Mouse (Mus musculus) limb, embryonic 13.5 days (tissue): Measurements from ENCODE around the gene Zc2hc1b. TPM values are rescaled to one million over a fixed set of nuclear protein-coding genes. Genes with fewer than 3 reads are reported as not detected.

Source experiments
- ATAC-seq: fragments of 200-750 bp; cut with Nextera tagmentation; 2 replicates; pipeline ENCODE4 v1.8.0; 2017; ENCODE audit warnings: low read depth, moderate number of reproducible peaks, moderate TSS enrichment; ENCODE audit not compliant: low FRiP score
- H3K27ac ChIP-seq: fragments of 300-500 bp; sonication (generic); 2 replicates; pipeline ENCODE4 v1.5.1; 2015; ENCODE audit warnings: inconsistent platforms, mild to moderate bottlenecking, moderate library complexity
- H3K27me3 ChIP-seq: fragments of 300-500 bp; sonication (generic); 2 replicates; pipeline ENCODE4 v1.6.1; 2015; ENCODE audit warnings: mild to moderate bottlenecking, inconsistent platforms
- H3K36me3 ChIP-seq: fragments of 300-500 bp; sonication (generic); 2 replicates; pipeline ENCODE4 v1.6.1; 2015; ENCODE audit warnings: inconsistent platforms, mild to moderate bottlenecking, moderate library complexity
- H3K4me1 ChIP-seq: fragments of 300-500 bp; sonication (generic); 2 replicates; pipeline ENCODE4 v1.6.1; 2015; ENCODE audit warnings: inconsistent platforms
- H3K4me2 ChIP-seq: fragments of 300-500 bp; sonication (generic); replicated peaks from 2 replicates; pipeline ENCODE4 v1.6.1; 2015; ENCODE audit warnings: inconsistent platforms, mild to moderate bottlenecking, moderate library complexity
- H3K4me3 ChIP-seq: fragments of 300-500 bp; sonication (generic); 2 replicates; pipeline ENCODE4 v1.5.1; 2015; ENCODE audit warnings: moderate library complexity, mild to moderate bottlenecking, inconsistent platforms
- H3K9ac ChIP-seq: fragments of 300-500 bp; sonication (generic); 2 replicates; pipeline ENCODE4 v1.6.1; 2015; ENCODE audit warnings: mild to moderate bottlenecking, inconsistent platforms
- H3K9me3 ChIP-seq: fragments of 300-500 bp; sonication (generic); 2 replicates; pipeline ENCODE4 v1.6.1; 2016; ENCODE audit warnings: inconsistent platforms
- WGBS: fragments of 180-500 bp; shearing (Covaris S2); methylation state at CpG from one replicate; pipeline ENCODE4 v1.1.7; 2015; 5-methylcytosine and 5-hydroxymethylcytosine counted together
- polyA plus RNA-seq: library from polyadenylated mRNA; unstranded; fragments of >200 nt; fragmentation: Nextera tagmentation; extraction: Ambion mirVana; gene quantifications from 2 replicates; pipeline ENCODE4 v1.2.1, GENCODE M21; 2015

The Zc2hc1b gene
- polyA plus RNA-seq, 1 experiment from 2014 or later = not detected

DNA sequence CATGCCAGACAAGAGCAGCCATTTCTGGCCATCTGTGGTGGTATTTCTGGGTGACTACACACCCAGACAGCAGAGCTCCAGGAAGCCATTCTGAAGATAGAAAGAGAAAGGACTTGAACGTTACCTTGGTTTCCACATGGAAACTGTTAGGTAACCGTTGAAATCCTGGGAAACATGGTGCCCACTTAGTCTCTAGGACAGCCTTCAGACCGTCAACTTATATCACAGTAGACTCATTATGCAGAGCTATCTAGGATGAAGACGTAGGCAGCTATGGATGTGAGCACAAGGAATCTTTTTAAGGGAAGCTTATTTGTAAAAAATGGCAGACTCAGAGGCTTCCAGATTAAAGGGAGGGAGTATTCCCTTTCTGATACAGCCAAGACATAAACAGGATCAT, 44.0 kb downstream of the Zc2hc1b start:
- WGBS = 92% methylated on average over 4 of the region's 4 CpGs

DNA sequence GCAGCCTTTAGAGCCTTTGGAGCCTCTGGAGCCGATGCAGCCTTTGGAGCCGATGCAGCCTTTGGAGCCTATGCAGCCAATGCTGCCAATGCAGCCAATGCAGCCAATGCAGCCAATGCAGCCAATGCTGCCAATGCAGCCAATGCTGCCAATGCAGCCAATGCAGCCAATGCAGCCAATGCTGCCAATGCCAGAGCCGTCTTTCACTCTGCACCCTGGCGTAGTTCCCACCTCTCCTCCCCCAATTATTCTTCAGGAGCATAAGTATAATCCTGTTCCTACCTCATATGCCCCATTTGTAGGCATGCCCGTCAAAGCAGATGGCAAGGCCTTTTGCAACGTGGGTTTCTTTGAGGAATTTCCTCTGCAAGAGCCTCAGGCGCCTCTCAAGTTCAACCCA, 49.9 kb downstream of the Zc2hc1b start:
- Histone ChIP-seq H3K36me3 (peaks cover 42% of the 10 kb centered on the region), H3K27ac (no peak overlapping the region), H3K9ac (no peak overlapping the region), H3K9me3 (no peaks in the 10 kb centered on the region), H3K4me2 (no peak overlapping the region), H3K27me3 (no peaks in the 10 kb centered on the region), H3K4me1 (no peaks in the 10 kb centered on the region), H3K4me3 (no peak overlapping the region)
- no peak for ATAC-seq
- 89% methylated on average over 7 of the region's 7 CpGs for WGBS

More for the DNA sequence above, 44.0 kb downstream of the Zc2hc1b start:
- H3K9me3 ChIP-seq = no peaks in the 10 kb centered on the region
- H3K4me1 ChIP-seq = no peaks in the 10 kb centered on the region
- no peak overlapping the region for H3K4me3 ChIP-seq
- no peak overlapping the region for H3K4me2 ChIP-seq
- no peak overlapping the region for H3K27ac ChIP-seq
- no peak overlapping the region for H3K9ac ChIP-seq
- peaks cover 2% of the 10 kb centered on the region for H3K36me3 ChIP-seq
- H3K27me3 ChIP-seq = no peaks in the 10 kb centered on the region
- ATAC-seq = no peak

DNA sequence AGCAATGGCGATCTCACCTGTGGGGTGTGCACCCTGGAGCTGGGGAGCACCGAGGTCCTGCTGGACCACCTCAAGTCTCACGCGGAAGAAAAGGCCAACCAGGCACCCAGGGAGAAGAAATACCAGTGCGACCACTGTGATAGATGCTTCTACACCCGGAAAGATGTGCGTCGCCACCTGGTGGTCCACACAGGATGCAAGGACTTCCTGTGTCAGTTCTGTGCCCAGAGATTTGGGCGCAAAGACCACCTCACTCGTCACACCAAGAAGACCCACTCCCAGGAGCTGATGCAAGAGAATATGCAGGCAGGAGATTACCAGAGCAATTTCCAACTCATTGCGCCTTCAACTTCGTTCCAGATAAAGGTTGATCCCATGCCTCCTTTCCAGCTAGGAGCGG, 50.5 kb downstream of the Zc2hc1b start:
- H3K27me3 ChIP-seq = no peaks in the 10 kb centered on the region
- H3K4me2 ChIP-seq = no peak overlapping the region
- H3K9ac ChIP-seq = no peak overlapping the region
- H3K9me3 ChIP-seq = no peaks in the 10 kb centered on the region
- peaks cover 42% of the 10 kb centered on the region for H3K36me3 ChIP-seq
- no peaks in the 10 kb centered on the region for H3K4me1 ChIP-seq
- H3K27ac ChIP-seq = no peak overlapping the region
- ATAC-seq = no peak
- H3K4me3 ChIP-seq = no peak overlapping the region
- WGBS = 83% methylated on average over 13 of the region's 13 CpGs

DNA sequence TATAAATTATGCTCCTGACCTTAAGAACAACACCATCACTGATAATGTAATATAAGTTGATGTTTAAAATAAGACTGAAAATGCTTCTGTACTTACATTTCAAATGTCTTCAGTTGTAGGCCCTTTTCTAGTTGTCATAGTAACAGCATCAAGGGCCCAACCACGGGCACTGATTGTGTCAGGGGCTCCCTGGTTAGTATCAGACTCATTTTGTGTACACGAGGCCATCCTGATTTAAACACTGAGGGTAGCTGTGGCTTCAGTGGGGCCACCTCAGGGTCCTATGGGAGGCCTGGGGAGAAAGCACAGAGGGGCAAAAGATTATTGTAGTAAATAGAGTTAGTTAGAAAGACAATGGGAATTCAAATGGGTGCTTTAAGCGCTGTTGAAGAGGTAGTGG, 52.0 kb downstream of the Zc2hc1b start:
- Histone ChIP-seq H3K9me3 (no peaks in the 10 kb centered on the region), H3K9ac (no peak overlapping the region), H3K27me3 (no peaks in the 10 kb centered on the region), H3K27ac (no peak overlapping the region), H3K36me3 (peaks cover 42% of the 10 kb centered on the region), H3K4me3 (no peak overlapping the region), H3K4me2 (no peak overlapping the region), H3K4me1 (no peaks in the 10 kb centered on the region)
- WGBS = 72% methylated on average over 3 of the region's 3 CpGs
- no peak for ATAC-seq

DNA sequence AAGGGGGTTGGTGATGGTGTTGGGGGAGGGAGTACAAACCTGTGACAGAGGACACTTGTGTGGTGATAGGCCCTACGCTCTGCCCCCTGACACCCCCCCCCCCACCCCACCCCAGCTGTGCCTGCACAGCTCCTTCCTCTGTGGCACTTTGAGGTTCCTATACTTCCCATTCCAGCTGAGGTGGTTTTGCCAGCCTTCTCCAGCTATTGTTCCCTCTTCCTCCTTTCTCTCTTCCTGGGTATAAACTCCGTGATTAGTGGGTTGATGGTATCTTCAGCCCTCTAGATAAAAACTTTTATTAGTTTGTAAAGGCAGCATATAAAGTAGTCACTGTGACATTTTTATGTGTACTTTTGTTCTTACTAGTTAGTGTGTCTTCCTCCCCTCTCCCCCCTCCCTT, 58.5 kb downstream of the Zc2hc1b start:
- Histone ChIP-seq H3K9ac (no peak overlapping the region), H3K27me3 (no peaks in the 10 kb centered on the region), H3K27ac (no peak overlapping the region), H3K4me1 (peaks cover 6% of the 10 kb centered on the region), H3K9me3 (no peaks in the 10 kb centered on the region), H3K36me3 (peaks cover 19% of the 10 kb centered on the region), H3K4me3 (no peak overlapping the region), H3K4me2 (no peak overlapping the region)
- 0 out of 2 replicates have a peak, but pooled peaks have one; percentile 33 for ATAC-seq
- WGBS = 51% methylated on average over 2 of the region's 2 CpGs

DNA sequence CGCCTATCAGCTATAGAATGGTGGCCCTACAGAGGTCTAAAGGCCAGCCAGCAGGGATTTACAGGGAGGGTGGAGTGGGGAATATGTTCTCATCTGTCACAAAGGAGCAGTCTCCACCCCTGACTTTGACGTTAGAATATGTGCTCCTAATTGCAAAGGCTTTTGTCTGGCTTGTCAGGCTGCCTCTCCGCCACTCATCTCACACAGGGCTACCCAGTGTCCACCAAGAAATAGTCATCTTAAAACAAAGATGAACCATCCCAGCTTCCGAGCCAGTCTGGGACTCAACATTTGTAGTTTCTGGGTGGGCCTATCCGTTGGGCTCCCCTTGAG, 59.1 kb downstream of the Zc2hc1b start:
- Histone ChIP-seq H3K36me3 (peaks cover 19% of the 10 kb centered on the region), H3K4me2 (no peak overlapping the region), H3K27ac (no peak overlapping the region; the same call in 1 of the 2 replicates), H3K9ac (no peak overlapping the region), H3K4me3 (no peak overlapping the region), H3K27me3 (no peaks in the 10 kb centered on the region), H3K9me3 (no peaks in the 10 kb centered on the region), H3K4me1 (peaks cover 6% of the 10 kb centered on the region)
- no peak for ATAC-seq
- WGBS = 69% methylated on average over 5 of the region's 5 CpGs

DNA sequence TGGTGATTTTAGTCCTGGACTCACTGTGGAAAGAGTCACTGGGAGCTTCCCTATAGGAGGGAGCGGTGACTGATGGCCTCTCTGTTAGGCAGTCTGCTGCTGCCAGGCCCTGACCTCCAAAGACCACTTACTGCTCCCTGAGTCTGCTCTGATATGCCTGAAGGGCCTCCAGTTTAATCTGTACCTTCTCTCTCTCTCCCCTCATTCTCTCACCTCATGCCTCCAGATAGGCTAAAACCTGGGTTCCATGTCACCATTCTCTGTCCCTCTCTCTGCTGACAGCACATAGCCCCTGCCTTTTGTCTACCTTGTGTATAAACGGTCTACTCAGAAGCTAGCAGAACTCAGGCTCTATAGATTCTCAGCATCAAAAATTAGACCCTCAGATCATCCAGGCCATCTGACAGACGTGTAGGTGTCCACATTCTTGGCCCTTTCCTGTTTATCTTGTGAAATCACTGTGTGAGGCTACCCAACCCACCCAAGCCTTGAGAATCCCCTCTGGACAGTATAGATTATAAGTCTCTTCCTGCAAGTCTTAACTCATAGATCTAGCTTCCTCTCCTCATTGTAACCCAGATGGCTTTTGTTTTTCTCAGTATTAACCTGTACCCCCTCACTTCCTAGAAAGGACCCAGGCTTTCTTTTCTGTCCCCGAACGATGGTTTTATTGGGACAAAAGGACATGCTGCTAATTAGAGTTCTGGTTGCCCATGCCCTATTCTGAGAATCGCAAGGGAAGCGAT, 59.6 kb downstream of the Zc2hc1b start:
- Histone ChIP-seq H3K27me3 (no peaks in the 10 kb centered on the region), H3K9ac (no peak overlapping the region), H3K27ac (no peak overlapping the region), H3K36me3 (peaks cover 19% of the 10 kb centered on the region), H3K9me3 (no peaks in the 10 kb centered on the region), H3K4me3 (no peak overlapping the region), H3K4me2 (no peak overlapping the region), H3K4me1 (peaks cover 6% of the 10 kb centered on the region)
- no peak for ATAC-seq
- 73% methylated on average over 7 of the region's 7 CpGs for WGBS

DNA sequence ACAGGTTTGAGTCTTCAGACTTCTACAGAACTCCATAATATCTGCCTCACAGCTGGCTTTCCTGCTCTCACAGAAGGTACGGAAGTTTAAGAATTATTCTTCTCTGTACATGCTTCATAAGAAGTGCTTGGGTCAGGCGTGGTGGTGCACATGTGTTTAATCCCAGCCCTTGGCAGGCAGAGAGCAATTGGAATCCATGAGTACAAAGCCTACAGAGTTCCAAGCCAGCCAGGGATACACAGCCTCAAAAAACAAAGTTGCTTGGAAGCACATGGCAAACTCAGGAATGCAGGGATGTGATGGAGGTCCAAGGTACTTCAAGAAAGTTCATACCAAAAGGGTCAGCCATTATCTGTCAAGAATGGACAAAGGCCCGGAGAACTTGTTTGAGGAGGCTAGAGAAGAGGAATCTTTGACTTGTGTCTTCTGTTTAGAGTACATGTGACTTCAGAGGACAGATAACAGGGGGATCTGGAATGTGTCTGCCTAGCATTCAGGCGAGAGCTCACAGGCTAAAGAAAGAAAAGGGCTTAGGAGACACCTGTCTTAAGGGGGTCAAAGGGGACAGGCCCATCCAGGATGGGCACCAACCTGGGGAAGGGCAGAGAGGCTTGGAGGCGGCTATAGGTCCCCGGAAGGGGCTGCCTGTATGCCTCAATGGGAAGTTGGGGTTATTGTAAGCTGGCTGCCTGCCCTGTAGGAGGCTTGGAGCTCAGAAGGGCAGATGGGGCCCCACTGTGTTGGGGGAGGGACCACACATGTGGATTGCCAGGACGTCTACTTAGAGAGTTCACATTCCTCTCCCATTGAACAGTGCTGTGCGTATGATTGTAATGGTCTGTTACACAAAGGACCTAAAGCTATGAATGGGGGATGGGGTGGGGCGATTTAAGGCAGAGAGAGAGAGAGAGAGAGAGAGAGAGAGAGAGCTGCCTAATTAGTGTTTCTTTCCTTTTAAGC, 60.8 kb downstream of the Zc2hc1b start:
- WGBS = 37% methylated on average over 9 of the region's 9 CpGs
- ATAC-seq = peak; percentile 29; the same call in 1 of the 2 replicates
- Histone ChIP-seq H3K27me3 (no peaks in the 10 kb centered on the region), H3K4me2 (no peak overlapping the region), H3K4me3 (no peak overlapping the region), H3K9ac (no peak overlapping the region), H3K4me1 (peaks cover 6% of the 10 kb centered on the region), H3K36me3 (peaks cover 24% of the 10 kb centered on the region), H3K9me3 (no peaks in the 10 kb centered on the region), H3K27ac (no peak overlapping the region)

DNA sequence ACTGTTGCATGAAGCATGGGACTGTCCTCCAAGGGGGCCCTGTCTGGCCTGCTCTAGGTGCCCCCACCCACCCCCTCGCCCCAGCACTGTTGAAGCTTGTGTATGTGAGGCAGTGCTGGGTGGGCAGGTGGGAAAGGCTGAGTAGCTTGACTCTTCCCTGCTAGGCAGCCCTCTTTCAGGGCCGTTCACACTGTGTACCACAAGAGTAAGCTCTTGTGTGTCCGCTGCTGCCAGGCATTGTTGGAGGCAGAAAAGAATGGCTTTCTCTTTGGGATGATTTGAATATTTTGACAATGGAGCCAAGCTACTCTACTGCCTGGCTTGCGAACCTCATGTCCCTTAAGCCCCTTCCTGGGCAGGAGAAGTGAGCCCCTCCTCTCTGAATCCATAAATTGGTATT, 62.8 kb downstream of the Zc2hc1b start:
- no peak overlapping the region for H3K4me3 ChIP-seq
- H3K4me2 ChIP-seq = no peak overlapping the region
- H3K9ac ChIP-seq = no peak overlapping the region
- WGBS = 82% methylated on average over 4 of the region's 4 CpGs
- ATAC-seq = no peak
- no peaks in the 10 kb centered on the region for H3K27me3 ChIP-seq
- H3K4me1 ChIP-seq = peaks cover 6% of the 10 kb centered on the region
- H3K9me3 ChIP-seq = no peaks in the 10 kb centered on the region
- H3K36me3 ChIP-seq = peaks cover 25% of the 10 kb centered on the region
- no peak overlapping the region for H3K27ac ChIP-seq

DNA sequence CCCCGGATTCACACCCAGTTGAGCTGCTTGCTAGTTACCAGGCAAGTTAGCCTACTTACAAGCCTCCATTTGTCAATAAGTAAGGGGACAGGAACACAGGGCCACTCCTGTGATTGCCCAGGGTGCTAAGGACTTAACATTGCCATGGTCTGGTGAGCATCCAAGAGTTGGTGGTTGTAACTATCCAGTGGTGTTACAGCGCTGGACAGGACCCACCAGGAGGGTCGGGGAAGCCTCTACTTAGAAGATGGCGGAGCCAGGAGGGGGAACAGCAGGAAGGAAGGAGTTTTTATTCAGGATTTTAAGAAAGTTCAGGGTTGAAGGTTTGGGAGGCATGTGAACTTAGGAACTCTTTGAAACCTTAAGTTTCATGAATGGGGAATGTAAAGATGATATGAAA, 64.2 kb downstream of the Zc2hc1b start:
- 78% methylated on average over 4 of the region's 4 CpGs for WGBS
- no peak overlapping the region for H3K4me3 ChIP-seq

DNA sequence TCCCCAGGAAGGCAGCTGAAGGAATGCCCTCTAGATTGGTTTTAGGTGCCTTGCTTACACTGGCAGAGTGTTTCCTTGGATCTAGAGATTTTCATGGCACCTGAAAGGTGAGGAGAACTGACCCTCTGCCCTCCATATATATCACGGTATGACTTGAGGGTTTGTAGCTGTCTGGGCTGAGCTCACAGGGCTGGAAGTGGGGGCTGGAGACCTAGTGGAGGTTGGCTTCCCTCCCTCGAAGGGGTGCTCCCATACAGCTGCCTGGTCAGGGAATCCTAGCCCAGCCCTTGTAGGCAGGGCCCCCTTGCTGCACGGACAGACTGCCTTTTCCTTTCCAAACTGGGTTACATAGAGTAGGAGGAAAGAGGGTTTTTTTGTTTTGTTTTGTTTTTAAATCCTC, 65.0 kb downstream of the Zc2hc1b start:
- Histone ChIP-seq H3K9ac (no peak overlapping the region), H3K27me3 (no peaks in the 10 kb centered on the region), H3K4me1 (peaks cover 25% of the 10 kb centered on the region), H3K4me2 (no peak overlapping the region), H3K27ac (no peak overlapping the region; the same call in 1 of the 2 replicates), H3K36me3 (peaks cover 21% of the 10 kb centered on the region), H3K9me3 (no peaks in the 10 kb centered on the region), H3K4me3 (no peak overlapping the region)
- ATAC-seq = no peak
- WGBS = 68% methylated on average over 3 of the region's 3 CpGs

More for the DNA sequence above, 64.2 kb downstream of the Zc2hc1b start:
- Histone ChIP-seq H3K4me1 (peaks cover 18% of the 10 kb centered on the region), H3K27me3 (no peaks in the 10 kb centered on the region), H3K4me2 (no peak overlapping the region), H3K36me3 (peaks cover 23% of the 10 kb centered on the region), H3K27ac (no peak overlapping the region), H3K9me3 (no peaks in the 10 kb centered on the region), H3K9ac (no peak overlapping the region)
- ATAC-seq = no peak

DNA sequence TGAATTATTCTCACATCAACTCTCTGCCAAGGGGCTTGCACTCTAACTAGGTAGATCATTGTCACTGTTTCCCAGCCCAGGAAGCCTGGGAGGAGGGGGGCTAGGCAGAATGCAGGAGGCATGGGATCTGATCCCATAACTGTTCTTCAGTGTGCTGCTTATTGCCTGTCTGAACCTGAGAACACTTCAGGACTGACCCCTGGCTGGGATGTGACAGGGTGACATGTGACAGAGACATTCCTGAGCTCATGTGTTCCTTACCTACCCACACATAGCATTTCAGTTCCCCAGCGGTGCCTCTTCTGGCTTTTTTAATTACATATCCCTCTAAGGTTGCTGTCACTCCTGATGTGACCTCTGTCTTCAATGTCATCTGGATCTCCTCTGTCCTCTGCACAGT, 68.0 kb downstream of the Zc2hc1b start:
- no peak overlapping the region for H3K4me3 ChIP-seq
- H3K4me2 ChIP-seq = no peak overlapping the region
- peaks cover 8% of the 10 kb centered on the region; the same call in 1 of the 2 replicates for H3K36me3 ChIP-seq
- no peak overlapping the region for H3K27ac ChIP-seq
- H3K9ac ChIP-seq = no peak overlapping the region
- no peak for ATAC-seq
- WGBS = 52% methylated on average over 1 of the region's 1 CpGs
- H3K9me3 ChIP-seq = no peaks in the 10 kb centered on the region
- peaks cover 36% of the 10 kb centered on the region for H3K4me1 ChIP-seq
- no peaks in the 10 kb centered on the region for H3K27me3 ChIP-seq
